Mouse (Mus musculus) R1 (cell line): ENCODE measurements around the gene Casc3.

Experiments
- DNase-seq: peaks from one replicate; pipeline ENCODE4 v3.0.0-alpha.2; 2018; ENCODE audit warnings: low read depth, low spot score

Gene Casc3

DNA sequence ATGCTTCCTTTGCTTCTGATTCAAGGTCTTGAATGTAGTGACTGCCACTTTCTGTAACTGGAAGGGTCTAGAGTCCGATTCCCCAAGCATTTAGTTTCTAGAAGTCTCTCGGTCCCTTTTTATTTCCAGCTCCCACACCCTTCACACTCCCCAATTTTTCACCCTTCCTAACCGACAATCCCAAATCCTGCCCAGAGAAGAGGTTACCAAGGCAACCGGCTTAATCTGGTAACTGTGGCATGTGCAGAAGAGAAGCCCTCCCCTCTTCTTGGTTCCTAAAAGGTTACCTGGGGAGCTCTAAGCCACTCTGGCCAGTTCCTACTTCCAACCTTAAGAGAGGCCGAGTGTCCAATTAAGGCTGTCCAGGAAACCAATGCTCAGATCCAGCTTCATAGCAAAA, 30.6 kb downstream of the Casc3 start:
- peak; percentile 52 for DNase-seq

DNA sequence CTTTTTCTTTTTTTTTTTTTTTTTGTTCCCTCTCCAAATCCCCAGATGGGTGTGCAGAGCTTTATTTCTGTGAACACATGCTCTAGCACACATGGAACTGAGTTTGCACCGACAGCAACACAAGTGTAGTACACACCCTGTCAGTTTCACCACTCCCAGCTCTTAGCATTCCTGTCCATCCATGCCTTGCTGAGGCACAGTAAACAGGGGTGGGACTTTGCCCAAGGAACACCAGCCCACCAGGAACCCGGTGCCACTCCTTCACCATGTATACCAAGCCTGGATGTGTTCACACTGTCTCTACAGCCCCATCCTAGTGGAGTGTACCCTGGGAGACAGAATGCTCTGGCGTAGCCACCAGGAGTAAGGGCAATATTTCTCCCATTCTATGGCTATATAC, 31.0 kb downstream of the Casc3 start:
- peak; percentile 46 for DNase-seq

DNA sequence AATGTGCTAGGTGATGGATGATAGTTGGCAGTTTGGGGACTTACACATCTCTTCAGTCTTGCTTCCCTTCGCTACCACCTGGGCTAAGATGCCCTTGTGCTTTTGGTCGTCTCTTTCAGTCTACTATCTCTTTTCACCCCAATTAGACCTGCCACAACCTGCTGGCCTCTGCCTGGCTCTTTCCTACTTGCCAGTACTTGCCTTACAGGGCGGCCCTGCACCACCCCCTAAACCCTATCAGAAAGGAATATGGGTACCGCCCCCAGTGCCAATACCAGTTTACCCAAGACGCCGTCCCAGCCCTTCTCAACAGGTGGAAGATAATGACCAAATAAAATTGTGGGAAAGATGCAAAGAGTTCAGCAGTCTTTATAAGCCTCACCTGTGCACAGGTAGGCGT, 31.4 kb downstream of the Casc3 start:
- no peak for DNase-seq

DNA sequence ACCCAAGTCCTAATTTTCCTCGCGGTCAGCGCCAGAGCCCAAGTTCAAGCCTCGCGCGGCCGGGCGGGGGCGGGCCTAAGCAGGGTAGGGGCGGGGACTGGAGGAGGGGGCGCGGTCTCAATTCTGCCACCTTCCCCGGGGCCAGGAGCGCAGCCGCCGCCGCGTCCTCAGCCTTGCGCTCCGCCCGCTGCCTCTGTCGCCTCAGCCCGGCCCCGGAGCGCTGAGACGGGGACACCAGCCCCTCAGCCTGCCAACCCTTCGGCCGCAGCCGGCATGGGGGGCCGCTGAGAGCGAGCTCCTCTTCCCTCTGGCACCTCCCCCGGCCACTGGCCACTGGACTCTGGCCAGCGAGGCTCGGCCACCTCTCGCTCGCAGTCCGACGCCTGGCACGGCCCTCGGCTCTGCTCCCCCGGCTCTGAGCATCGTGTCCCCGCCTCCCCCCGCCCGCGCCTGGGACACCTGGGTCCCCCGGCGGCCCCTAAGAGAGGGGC, 32.0 kb downstream of the Casc3 start, which contains the start of gene Rapgefl1:
TSS of gene Rapgefl1 (plus strand) at position 135 of the 491 bp plus-strand sequence.
- DNase-seq = peak; percentile 80

DNA sequence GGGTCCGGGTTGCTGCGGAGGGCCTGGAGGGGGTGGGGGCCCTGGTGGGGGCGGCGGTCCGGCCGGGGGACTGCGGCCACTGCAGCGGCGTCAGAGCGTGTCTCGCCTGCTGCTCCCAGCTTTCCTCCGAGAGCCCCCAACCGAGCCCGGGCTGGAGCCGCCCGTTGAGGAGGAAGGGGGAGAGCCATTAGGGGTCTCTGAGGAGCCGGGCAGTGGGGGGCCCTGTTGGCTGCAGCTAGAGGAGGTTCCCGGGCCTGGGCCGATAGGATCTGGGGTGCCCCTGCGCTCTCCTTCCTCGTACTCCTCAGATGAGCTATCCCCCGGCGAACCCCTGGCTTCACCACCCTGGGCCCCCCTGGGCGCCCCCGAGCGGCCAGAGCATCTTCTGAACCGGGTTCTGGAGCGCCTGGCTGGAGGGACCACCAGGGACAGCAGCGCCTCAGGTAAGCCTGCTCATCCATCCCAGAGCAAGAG, 32.6 kb downstream of the Casc3 start:
- no peak for DNase-seq

DNA sequence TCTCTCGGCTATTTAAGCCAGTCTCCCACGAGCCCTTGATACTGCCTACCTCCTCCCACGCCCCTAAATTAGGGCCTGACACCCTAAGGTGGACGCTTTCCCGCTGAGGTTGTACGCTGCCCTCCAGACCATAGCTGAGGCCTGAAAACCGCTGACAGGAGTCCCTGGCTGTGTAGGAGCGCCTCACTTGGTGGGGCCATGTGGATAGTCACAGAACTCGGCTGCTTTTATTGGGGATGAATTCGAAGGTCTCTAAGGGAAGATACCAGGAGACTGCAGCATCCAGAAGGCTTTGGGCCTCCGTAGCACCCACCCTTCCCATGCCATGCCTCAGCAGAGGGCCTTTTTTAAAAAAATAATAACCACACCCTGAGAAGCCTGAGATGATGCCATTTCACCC, 33.2 kb downstream of the Casc3 start:
- DNase-seq = no peak

DNA sequence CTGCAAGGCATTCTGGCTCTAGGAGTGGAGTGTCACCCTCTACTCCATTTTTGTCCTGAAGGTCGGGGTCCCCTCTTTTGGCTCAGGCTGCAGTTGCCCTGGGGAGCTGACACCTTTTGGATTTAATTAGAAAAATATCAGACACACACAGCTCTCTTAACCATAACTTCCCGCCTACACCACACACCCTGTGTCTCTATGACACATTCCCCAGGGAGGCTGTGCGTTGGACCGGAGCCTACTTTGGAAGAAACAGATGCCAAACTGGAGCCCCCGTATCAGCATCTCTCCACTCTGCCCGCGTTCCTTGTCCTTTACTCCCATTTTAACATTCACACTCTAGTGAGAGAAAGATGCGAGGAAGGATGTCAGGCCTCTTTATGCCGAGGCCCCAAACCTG, 33.8 kb downstream of the Casc3 start:
- no peak for DNase-seq

DNA sequence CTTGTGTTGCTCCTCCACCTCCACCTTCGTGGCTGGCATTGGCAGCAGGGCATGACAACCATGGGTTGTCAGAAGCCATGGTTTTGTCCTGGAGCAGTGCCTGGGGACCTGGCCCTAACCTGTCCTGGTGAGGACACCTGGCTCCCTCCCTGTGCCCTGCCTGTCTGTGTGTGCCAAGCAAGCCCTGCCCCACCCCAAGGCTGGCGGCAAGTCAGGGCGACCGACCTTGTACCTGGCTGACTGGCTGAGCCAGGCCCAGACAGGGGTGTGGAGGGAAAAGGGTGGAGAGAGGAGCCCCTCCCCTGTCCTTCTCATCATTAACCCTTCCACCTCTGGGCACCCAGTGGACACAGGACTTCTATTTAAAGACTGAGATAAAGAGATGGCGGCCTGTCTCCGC, 34.7 kb downstream of the Casc3 start:
- DNase-seq = no peak

DNA sequence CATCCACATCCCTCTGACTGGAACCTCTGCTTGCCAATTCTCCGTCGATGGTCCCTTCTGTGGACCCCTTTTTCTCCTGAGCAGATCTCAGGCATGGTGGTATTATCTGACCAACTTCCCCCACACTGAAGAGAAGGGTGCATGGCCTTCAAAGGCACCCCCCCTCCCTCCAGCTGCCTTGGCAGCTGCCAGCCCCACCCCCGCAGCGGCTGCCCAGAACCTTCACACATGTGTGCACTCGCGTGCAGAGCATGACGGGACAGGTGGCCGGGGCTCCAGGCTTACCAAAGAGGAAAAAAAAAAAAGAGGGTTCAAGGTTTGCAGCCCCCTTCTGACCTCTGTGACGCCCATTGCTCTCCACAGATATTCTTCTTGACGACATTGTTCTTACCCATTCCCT, 35.2 kb downstream of the Casc3 start:
- DNase-seq = no peak

DNA sequence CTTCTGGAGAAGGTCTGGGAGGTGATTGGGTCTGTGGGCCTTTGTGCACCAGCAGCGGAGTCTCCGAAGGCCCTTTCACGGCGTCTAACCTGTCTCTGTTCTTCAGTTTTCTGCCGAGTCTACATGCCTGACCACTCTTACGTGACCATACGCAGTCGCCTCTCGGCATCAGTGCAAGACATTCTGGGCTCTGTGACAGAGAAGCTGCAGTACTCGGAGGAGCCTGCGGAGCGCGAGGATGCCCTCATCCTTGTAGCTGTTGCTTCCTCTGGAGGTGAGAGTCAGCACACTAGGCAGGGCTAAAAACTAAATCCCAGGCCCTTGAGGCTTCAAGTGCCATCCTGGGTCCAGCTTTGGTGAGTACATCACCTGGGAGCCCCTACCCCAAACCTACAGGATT, 41.3 kb downstream of the Casc3 start:
- peak; percentile 62 for DNase-seq

DNA sequence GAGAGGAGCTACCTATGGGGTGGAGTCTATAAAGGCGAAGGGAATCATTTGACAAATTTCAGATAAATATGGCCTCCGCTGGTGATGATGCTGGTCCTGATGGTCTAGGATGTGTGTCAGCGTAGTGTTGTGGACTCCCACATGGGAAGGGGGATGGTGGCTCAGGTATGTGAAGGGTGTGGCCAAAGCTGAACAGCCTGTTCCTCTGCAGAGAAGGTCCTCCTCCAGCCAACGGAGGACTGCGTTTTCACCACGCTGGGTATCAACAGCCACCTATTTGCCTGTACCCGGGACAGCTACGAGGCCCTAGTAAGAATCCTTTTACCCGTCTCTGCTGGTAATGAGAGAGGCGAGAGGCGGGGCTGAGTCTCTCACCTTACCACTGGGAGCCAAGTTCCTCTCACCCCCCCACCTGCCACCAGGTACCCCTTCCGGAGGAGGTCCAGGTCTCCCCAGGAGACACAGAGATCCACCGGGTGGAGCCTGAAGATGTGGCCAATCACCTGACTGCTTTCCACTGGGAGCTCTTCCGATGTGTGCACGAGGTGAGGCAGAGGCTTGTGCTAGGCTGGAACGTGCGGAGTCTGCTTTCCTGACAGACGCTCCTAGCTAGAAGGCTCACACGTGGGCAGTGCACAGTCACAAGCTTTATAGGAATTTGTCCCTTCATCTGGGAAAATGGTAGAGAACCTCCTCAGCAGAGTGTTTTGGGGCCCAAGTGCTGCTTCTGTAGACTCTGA, 42.3 kb downstream of the Casc3 start:
- DNase-seq = peak; percentile 71

DNA sequence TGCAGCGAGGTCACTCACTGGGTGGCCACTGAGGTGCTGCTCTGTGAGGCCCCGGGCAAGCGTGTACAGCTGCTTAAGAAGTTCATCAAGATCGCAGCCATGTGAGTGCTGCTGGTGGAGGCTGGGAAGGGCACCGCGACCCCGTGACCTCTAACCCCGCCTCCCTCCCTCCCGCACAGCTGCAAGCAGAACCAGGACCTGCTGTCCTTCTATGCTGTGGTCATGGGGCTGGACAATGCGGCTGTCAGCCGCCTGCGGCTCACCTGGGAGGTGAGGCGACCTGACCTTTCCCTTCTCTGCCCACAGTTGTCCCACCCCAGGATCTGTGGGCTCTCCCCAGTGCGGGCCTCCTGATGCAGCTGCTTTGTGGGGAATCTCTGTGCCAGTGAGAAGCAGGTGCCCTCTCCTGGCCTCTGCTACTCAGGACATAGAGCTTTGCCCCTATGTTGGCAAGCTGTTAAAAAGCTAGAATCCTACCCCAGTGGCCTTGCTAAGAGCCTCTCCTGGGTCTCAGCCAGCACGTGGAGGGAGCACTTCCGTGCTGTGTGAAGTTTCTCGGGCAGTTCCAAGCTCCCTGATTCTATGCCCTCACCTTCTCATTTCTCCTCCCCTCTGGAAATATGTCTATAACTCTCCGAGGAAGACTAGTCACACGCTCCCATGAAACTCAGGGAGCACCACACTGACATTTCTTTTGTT, 44.6 kb downstream of the Casc3 start:
- DNase-seq = peak; percentile 32

DNA sequence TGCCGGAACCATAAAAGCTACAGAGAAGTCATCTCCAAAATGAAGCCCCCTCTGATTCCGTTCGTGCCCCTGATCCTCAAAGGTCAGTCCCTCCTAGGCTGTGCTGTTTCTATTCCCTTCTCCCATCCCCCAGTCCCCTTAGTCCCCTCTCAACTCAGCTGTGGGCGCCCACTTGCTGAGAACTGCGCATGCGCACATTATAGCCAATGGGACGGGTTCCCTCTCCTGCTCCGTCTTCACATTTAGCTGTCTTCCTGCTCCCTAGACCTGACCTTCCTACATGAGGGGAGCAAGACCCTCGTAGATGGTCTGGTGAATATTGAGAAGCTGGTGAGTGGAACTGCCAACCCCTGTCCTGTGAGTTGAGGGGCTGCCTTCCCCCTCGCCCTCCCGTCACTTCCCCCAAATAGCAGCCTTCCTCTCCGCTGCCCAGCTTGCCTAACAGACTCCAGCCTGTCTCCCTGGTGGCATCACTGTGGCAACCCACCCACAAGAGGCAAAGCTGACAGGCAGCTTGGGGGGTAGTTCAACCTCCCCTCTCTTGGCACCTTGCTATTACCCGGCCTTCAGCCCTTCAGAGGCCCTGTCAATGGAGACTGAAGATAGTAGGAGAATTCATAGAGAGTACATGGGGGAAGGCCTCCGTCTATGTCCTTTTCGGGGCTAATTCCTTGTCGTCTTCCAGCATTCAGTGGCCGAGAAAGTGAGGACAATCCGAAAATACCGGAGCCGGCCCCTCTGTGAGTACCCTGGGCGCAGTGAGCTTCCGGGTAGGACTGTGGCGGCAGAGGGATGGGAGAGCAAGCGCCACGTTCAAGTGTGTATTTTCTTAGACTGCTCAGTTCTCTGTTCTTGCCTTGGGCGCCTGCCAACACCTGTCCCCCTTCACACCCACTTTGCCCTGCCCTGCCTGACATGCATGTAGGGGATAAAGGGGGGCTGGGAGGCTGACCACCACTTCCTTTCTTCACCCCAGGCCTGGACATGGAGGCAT, 45.7 kb downstream of the Casc3 start:
- peak; percentile 72 for DNase-seq

DNA sequence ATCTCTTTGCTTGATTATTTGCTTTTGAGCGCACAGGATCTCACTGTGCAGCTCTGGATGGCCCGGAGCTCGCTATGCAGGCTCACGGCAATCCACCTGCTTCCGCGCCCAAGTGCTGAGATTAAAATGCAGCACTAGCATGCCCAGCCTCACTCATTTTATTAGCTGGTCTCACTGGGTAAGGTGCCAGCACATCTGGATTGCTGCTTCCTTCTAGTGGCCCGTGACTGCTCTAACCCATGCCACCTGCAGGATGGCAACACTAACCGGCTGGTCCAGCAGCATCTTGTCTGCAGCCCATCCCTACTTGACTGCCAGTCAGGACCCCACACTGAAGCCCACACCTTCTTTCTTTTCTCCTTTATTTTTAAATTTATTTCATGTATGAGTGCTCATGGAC, 49.4 kb downstream of the Casc3 start:
- no peak for DNase-seq

DNA sequence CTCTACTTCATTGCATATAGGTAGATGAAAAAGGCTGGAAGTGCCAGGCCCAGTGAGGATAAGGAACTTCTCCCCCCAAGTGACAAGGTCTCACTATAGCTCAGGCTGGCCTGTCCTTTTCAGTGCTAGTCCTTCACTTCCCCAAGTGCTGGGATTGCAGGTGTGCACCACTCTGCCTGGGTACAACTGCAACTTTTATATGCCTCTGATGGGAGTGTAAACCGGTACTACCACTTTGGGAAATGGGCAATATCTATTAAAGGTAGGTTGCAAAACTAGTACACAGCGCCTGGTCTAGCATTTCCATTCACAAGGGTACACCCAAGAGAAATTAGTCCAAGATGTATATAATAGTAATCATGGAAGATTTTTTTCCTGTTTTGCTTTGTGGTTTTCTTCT, 50.0 kb downstream of the Casc3 start:
- DNase-seq = no peak

DNA sequence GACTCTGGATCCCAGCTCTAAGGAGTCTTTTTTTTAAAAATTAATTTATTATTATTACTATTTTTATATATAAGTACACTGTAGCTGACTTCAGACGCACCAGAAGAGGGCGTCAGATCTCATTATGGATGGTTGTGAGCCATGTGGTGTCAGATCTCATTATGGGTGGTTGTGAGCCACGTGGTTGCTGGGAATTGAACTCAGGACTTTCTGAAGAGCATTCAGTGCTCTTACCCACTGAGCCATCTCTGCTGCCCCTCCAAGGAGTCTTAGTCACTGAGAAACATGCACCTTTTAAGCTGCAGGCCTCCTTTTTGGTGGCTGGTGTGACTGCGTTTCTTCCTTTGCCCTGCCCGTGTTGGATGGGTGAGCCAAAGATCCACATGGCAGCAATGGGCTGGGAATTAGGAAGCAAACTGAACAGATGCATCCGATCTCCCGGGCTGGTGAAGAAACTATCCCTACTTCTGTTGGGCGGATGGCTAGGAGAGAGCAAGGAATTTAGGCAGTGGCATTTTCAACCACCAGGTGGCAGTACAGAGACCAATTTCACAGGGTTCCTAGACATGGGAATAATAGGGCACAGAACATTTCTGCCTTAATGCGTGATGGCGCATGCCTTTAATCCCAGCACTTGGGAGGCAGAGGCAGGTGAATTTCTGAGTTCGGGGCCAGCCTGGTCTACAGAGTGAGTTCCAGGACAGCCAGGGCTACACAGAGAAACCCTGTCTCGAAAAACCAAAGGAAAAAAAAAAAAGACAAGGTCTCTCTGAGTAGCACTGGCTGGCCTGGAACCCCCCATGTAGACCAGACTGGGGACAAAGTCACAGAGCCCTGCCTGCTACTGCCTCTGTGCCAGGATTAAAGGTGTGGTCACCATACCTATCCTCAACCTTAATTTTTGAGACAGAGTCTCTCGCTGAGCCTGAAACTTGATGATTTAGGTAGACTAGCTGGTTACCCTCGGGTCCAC, 54.3 kb downstream of the Casc3 start:
- DNase-seq = peak; percentile 94

DNA sequence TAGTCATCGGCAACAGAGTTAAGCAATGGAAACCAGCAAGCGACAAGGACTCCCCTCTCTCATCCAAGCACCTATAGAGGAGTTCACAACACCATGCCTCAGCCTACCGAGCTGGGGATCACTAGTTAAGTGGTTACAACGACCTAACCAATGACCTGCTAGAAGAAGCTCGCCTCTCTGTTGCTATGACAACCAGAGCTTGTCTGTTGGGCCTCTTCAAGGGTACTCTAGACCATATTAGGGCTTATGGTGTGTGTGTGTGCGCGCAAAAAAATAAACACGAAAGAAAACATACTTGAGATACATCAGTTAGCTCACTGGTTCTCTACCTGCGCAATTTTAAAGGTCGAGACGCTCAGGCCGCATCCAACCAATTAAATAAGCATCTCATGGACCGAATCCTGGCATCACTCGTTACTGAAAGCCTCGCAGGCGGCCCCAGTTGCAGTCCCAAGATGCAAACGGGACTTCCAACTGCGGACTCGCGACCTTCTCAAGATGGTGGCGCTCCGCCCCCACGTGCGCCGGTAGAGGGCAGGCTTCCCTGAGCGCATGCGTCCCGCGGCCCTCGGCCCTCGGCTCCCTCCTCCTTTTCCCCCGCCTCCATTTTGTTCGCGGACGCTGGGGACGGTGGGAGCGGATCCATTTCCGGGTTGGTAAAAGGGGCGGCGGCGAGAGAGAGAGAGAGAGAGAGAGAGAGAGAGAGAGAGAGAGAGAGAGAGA, 58.5 kb downstream of the Casc3 start, which contains the start of gene Wipf2:
TSS of gene Wipf2 (plus strand) at position 611 of the 723 bp plus-strand sequence.
- DNase-seq = peak; percentile 98

DNA sequence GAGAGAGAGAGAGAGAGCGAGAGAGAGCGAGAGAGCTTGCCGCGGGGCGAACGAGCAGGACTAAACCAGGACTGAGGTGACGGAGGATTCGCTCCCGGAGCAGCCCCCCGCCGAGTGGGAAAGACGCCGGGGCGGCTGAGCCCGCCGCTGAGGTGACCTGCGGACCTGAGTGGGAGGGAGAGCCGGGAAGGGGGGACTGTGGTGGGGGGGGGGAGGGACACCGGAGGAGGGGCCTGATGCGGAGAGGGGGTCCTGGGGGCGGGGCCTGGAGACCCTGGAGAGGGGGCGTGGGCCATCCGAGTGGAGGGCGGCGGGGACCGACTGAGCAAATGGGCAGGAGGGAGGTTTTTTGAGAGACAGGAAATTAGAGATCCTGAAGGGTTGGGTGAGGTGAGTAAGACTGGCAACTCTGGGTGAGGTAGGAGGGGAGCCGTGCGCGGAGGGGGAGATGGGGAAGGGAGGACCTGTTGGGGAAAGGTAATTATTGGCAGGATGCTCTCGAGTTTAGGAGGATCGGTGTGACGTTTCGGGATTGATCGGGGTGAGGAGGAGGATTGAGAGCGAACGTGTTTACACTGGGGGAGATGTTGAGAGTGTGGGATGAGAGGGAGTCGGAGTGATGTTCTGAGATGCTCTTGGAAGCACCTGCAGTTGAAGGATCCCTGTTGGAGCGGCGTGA, 59.2 kb downstream of the Casc3 start:
- DNase-seq = peak; percentile 89

DNA sequence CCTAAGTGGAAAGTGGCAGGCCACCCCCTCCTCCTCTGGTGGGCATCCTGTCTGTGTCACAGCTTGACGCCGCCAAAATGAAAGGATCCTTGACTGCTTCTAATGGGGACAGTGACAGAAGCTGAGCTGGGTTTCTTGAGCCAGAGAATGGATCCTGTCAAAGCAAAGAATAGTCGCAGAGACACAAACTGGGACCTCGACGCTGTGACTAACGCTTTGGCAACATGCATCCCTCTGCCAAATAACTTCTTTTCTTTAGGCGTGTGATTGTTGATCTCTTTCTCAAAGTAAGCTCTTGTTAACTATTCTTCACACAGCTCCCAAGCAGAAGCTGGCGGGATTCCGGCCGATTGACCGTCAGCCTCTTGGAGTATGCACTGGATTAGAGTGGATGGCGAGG, 62.6 kb downstream of the Casc3 start:
- DNase-seq = peak; percentile 26
